Mouse (Mus musculus) liver, embryonic 16.5 days (tissue): Measurements from ENCODE around the gene Fiz1. TPM values are rescaled to one million over a fixed set of nuclear protein-coding genes. Genes with fewer than 3 reads are reported as not detected.
A peak's percentile ranks its signal among the peaks of the same experiment; 100 is the strongest.
"Not testable (repeated sequence)": the region's sequence is repeated elsewhere in the genome, so short reads cannot be mapped to it uniquely, and the experiment has no call there.

Experiments
- ATAC-seq: fragments of 200-750 bp; cut with Nextera tagmentation; 2 replicates; pipeline ENCODE4 v1.8.0; 2017; ENCODE audit warnings: low read depth, mild to moderate bottlenecking, moderate number of reproducible peaks, moderate library complexity
- H3K27ac ChIP-seq: fragments of 300-500 bp; sonication (generic); 2 replicates; pipeline ENCODE4 v1.5.1; 2014; ENCODE audit warnings: mild to moderate bottlenecking, low read length
- H3K27me3 ChIP-seq: fragments of 300-500 bp; sonication (generic); 2 replicates; pipeline ENCODE4 v1.6.1; 2014; ENCODE audit warnings: low read depth, low read length, mixed read lengths; ENCODE audit not compliant: control insufficient read depth, insufficient read depth
- H3K36me3 ChIP-seq: fragments of 300-500 bp; sonication (generic); 2 replicates; pipeline ENCODE4 v1.6.1; 2014; ENCODE audit warnings: mild to moderate bottlenecking; ENCODE audit not compliant: control insufficient read depth, insufficient read depth
- H3K4me1 ChIP-seq: fragments of 300-500 bp; sonication (generic); 2 replicates; pipeline ENCODE4 v1.6.1; 2014; ENCODE audit warnings: low read depth, low read length, mixed read lengths; ENCODE audit not compliant: control insufficient read depth
- H3K4me2 ChIP-seq: fragments of 300-500 bp; sonication (generic); 2 replicates; pipeline ENCODE4 v1.6.1; 2014; ENCODE audit warnings: low read depth, low read length, mixed read lengths
- H3K4me3 ChIP-seq: fragments of 300-500 bp; sonication (generic); 2 replicates; pipeline ENCODE4 v1.5.1; 2014; ENCODE audit warnings: low read depth, mild to moderate bottlenecking, low read length
- H3K9ac ChIP-seq: fragments of 300-500 bp; sonication (generic); 2 replicates; pipeline ENCODE4 v1.6.1; 2014; ENCODE audit warnings: low read depth, low read length
- H3K9me3 ChIP-seq: fragments of 300-500 bp; sonication (generic); replicated peaks from 2 replicates; pipeline ENCODE4 v1.6.1; 2016; ENCODE audit warnings: low read length; ENCODE audit not compliant: control insufficient read depth
- WGBS: fragments of 180-500 bp; shearing (Covaris S2); extraction: QIAGEN DNeasy Blood & Tissue Kit; methylation state at CpG from one replicate; pipeline ENCODE4 v1.1.7; 2014; ENCODE audit not compliant: insufficient replicate concordance; 5-methylcytosine and 5-hydroxymethylcytosine counted together
- polyA plus RNA-seq: library from polyadenylated mRNA; unstranded; fragments of >200 nt; fragmentation: Nextera tagmentation; extraction: Ambion mirVana; gene quantifications from 2 replicates; pipeline ENCODE4 v1.2.1, GENCODE M21; 2015

Fiz1 gene
- polyA plus RNA-seq, 1 experiment from 2014 or later: 12.5 TPM

DNA sequence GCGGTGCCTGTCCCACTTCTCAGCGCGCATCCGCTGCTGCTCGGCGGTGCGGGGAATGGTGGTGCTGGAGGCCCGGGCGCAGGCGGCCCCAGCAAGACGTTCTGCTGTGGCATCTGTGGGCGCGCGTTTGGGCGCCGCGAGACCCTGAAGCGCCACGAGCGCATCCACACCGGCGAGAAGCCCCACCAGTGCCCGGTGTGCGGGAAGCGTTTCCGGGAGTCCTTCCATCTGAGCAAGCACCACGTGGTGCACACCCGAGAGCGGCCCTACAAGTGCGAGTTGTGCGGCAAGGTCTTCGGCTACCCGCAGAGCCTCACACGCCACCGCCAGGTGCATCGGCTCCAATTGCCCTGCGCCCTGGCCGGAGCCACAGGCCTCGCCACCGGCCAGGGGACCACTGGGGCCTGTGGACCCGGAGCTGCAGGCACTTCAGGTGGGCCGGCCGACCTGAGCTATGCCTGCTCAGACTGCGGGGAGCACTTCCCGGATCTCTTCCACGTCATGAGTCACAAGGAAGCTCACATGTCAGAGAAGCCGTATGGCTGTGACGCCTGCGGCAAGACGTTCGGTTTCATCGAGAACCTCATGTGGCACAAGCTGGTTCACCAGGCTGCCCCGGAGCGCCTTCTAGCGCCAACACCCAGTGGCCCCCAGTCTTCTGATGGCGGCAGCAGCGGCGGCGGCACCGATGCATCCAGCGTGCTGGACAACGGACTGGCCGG lies 16.2 kb upstream of the Fiz1 start:
- Histone ChIP-seq H3K27ac (no peak overlapping the region), H3K9me3 (peaks cover 25% of the 10 kb centered on the region), H3K4me3 (no peak overlapping the region), H3K36me3 (peaks cover 43% of the 10 kb centered on the region), H3K4me1 (no peaks in the 10 kb centered on the region; the same call in 1 of the 2 replicates), H3K9ac (no peak overlapping the region), H3K27me3 (no peaks in the 10 kb centered on the region), H3K4me2 (no peak overlapping the region)
- no peak for ATAC-seq
- 91% methylated on average over 63 of the region's 63 CpGs for WGBS

DNA sequence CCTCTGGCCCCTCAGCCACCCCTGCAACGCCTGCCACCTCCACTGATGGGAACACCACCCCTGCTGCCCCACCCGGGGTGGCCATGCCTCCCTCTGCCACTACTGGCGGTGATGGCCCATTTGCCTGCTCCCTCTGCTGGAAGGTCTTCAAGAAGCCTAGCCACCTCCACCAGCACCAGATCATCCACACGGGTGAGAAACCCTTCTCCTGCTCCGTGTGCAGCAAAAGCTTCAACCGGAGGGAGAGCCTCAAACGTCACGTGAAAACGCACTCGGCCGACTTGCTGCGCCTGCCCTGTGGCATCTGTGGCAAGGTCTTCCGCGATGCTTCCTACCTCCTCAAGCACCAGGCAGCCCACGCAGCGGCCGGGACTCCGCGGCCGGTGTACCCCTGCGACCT lies 15.4 kb upstream of the Fiz1 start:
- 93% methylated on average over 21 of the region's 21 CpGs for WGBS
- ATAC-seq: no peak
- Histone ChIP-seq H3K27me3 (no peaks in the 10 kb centered on the region), H3K4me1 (no peaks in the 10 kb centered on the region; the same call in 1 of the 2 replicates), H3K27ac (no peak overlapping the region), H3K9ac (no peak overlapping the region), H3K9me3 (peaks cover 25% of the 10 kb centered on the region), H3K4me3 (no peak overlapping the region), H3K36me3 (peaks cover 43% of the 10 kb centered on the region), H3K4me2 (no peak overlapping the region)

DNA sequence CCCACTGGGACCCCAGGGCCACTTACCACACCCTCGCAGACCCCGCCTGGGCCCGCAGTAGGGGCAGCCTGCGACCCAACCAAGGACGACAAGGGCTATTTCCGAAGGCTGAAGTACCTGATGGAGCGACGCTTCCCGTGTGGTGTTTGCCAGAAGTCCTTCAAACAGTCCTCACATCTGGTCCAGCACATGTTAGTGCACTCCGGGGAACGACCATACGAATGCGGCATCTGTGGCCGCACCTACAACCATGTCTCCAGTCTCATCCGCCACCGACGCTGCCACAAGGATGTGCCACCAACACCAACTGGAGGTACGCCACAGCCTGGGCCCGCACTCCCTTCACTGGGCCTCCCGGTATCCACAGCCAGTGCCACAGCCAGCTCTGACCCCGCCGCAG lies 15.0 kb upstream of the Fiz1 start:
- H3K27ac ChIP-seq: no peak overlapping the region
- peaks cover 25% of the 10 kb centered on the region for H3K9me3 ChIP-seq
- no peak overlapping the region for H3K4me3 ChIP-seq
- H3K36me3 ChIP-seq: peaks cover 43% of the 10 kb centered on the region
- no peak overlapping the region for H3K4me2 ChIP-seq
- no peak for ATAC-seq
- 89% methylated on average over 22 of the region's 22 CpGs for WGBS
- H3K9ac ChIP-seq: no peak overlapping the region
- H3K4me1 ChIP-seq: no peaks in the 10 kb centered on the region; the same call in 1 of the 2 replicates
- no peaks in the 10 kb centered on the region for H3K27me3 ChIP-seq

GRCm38 (mm10) chr7:5021197-5021596 lies 6.7 kb upstream of the Fiz1 start:
- Histone ChIP-seq H3K36me3 (peaks cover 13% of the 10 kb centered on the region), H3K4me3 (peak overlapping the region; percentile 87), H3K27me3 (no peaks in the 10 kb centered on the region), H3K4me1 (peaks cover 25% of the 10 kb centered on the region), H3K27ac (peak overlapping the region; percentile 96; the same call in 1 of the 2 replicates), H3K9ac (peak overlapping the region; percentile 96), H3K9me3 (no peaks in the 10 kb centered on the region), H3K4me2 (peak overlapping the region; percentile 78)
- WGBS: 39% methylated on average over 5 of the region's 5 CpGs
- ATAC-seq: no peak

GRCm38 (mm10) chr7:5020685-5021084 lies 6.2 kb upstream of the Fiz1 start:
- peak; percentile 6 for ATAC-seq
- WGBS: 0% methylated on average over 14 of the region's 15 CpGs

DNA sequence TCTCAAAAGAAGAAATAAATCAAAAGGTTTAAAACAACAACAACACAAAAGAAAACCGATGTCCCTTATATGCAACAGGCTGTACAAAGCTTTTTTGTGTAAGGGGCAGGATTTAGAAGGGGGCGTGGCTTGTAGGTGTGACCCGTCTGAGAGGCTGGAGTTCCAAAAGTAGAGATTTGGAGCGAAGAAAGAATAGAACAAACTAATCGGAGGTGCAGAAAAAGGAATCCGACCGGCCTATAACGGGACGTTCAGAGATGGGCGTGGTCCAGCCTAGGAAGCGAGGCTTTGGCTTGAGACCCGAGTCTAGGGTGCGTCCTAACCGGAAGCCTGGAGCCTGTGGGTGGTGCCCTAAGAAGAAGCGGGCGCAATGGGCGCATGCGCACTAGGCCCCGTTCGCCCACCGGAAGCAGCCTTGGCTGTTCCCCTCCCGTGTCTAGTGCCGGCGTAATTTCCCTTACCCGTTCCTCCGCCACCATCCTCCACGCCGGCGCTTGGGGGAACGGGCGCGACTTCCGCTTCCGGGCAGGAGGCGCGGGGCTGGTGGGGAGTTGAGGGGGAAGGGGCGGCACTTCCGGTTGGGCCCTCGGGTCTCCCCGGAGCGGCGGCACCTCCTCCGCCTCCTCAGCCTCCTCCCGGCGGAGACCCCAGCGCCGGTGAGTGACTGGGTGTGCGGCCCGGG lies 5.6 kb upstream of the Fiz1 start, which contains the start of the genes Zfp865 and Ccdc106:
Gene Zfp865 (plus strand): TSS at position 377 of the 682 bp plus-strand sequence.
Gene Ccdc106 (plus strand): TSS at position 554 of the 682 bp plus-strand sequence.
- Histone ChIP-seq H3K4me2 (peak within 1 kb of the TSS; percentile 78), H3K27me3 (no peaks in the 10 kb centered on the region), H3K9me3 (no peaks in the 10 kb centered on the region), H3K9ac (peak within 1 kb of the TSS; percentile 96), H3K4me3 (peak within 1 kb of the TSS; percentile 87), H3K36me3 (peaks cover 13% of the 10 kb centered on the region), H3K27ac (peak within 1 kb of the TSS; percentile 96), H3K4me1 (peaks cover 30% of the 10 kb centered on the region)
- ATAC-seq: peak; percentile 86
- WGBS: under 1% methylated on average over 42 of the region's 49 CpGs

More at GRCm38 (mm10) chr7:5020685-5021084, 6.2 kb upstream of the Fiz1 start:
- no peaks in the 10 kb centered on the region for H3K27me3 ChIP-seq
- H3K4me2 ChIP-seq: peak overlapping the region; percentile 78
- peaks cover 30% of the 10 kb centered on the region for H3K4me1 ChIP-seq
- H3K9me3 ChIP-seq: no peaks in the 10 kb centered on the region
- peaks cover 13% of the 10 kb centered on the region for H3K36me3 ChIP-seq
- peak overlapping the region; percentile 96 for H3K9ac ChIP-seq
- H3K27ac ChIP-seq: peak overlapping the region; percentile 96
- peak overlapping the region; percentile 87 for H3K4me3 ChIP-seq

DNA sequence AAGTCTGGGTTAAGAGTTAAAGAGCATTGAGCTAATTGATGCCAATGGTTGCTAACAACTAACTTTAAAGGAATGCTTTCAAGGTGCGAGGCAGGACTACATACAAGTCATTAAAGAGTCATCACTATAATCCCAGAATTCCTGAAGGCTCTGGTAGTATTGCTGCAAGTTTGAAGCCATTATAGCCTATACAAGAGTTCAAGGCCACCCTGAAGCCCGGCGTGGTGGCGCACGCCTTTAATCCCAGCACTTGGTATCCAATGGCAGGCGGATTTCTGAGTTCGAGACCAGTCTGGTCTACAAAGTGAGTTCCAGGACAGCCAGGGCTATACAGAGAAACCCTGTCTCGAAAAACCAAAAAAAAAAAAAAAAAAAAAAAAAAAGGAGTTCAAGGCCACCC lies 5.1 kb upstream of the Fiz1 start:
- Histone ChIP-seq H3K4me3 (peak overlapping the region; percentile 87), H3K36me3 (peaks cover 13% of the 10 kb centered on the region), H3K4me2 (peak overlapping the region; percentile 78), H3K9ac (peak overlapping the region; percentile 96), H3K4me1 (peaks cover 30% of the 10 kb centered on the region), H3K27ac (peak overlapping the region; percentile 96)
- not testable (repeated sequence) for ATAC-seq, H3K9me3 ChIP-seq, H3K27me3 ChIP-seq
- 26% methylated on average over 8 of the region's 8 CpGs for WGBS

GRCm38 (mm10) chr7:5017931-5018330 lies 3.4 kb upstream of the Fiz1 start:
- 90% methylated on average over 21 of the region's 21 CpGs for WGBS
- Histone ChIP-seq H3K4me3 (no peak overlapping the region), H3K9me3 (no peaks in the 10 kb centered on the region), H3K4me2 (no peak overlapping the region), H3K9ac (no peak overlapping the region), H3K27ac (no peak overlapping the region), H3K36me3 (peaks cover 13% of the 10 kb centered on the region), H3K4me1 (peaks cover 38% of the 10 kb centered on the region), H3K27me3 (no peaks in the 10 kb centered on the region)
- no peak for ATAC-seq

- Histone ChIP-seq H3K4me3 (no peak overlapping the region), H3K4me1 (peaks cover 37% of the 10 kb centered on the region), H3K27me3 (no peaks in the 10 kb centered on the region), H3K4me2 (no peak overlapping the region), H3K9me3 (no peaks in the 10 kb centered on the region), H3K9ac (no peak overlapping the region), H3K36me3 (peaks cover 19% of the 10 kb centered on the region), H3K27ac (no peak overlapping the region)
- WGBS: 80% methylated on average over 16 of the region's 16 CpGs
- ATAC-seq: no peak
Observed at GRCm38 (mm10) chr7:5017352-5017751, 2.9 kb upstream of the Fiz1 start.
